Mouse (Mus musculus) cerebellum, adult 2 months (tissue): ENCODE data around the gene Il17re.

Experiments used
- CTCF ChIP-seq: fragments of 200-500 bp; IDR thresholded peaks from 2 replicates; pipeline ENCODE4 v1.5.1; 2011; ENCODE audit warnings: low read depth, mild to moderate bottlenecking, control low read depth, low read length, moderate library complexity, borderline replicate concordance; ENCODE audit not compliant: insufficient read depth
- POLR2A ChIP-seq: fragments of 200-500 bp; IDR thresholded peaks from 2 replicates; pipeline ENCODE4 v1.6.1; 2011; ENCODE audit warnings: low read length, control low read depth, borderline replicate concordance; ENCODE audit not compliant: insufficient read depth

GRCm38 (mm10) chr6:113419199-113419587, 39.1 kb upstream of the Il17re start, which contains the start of gene Rpusd3:
- TF ChIP-seq POLR2A (peak; percentile 98), CTCF (no peak)
